Mouse (Mus musculus) spleen, adult 12 weeks (tissue): ENCODE measurements around the gene 1700023F06Rik.

Experiments
- DNase-seq: peaks from one replicate; pipeline ENCODE4 v3.0.0; 2022; ENCODE audit warnings: low spot score

Gene 1700023F06Rik

GRCm38 (mm10) chr11:103181349-103181748 is 27.0 kb downstream of the 1700023F06Rik start:
- DNase-seq: no peak

GRCm38 (mm10) chr11:103180426-103180825 is 27.9 kb downstream of the 1700023F06Rik start:
- DNase-seq: no peak

GRCm38 (mm10) chr11:103178748-103179147 is 29.6 kb downstream of the 1700023F06Rik start:
- no peak for DNase-seq

GRCm38 (mm10) chr11:103177815-103178485 is 30.4 kb downstream of the 1700023F06Rik start:
- no peak for DNase-seq

- no peak for DNase-seq
These were observed 31.1 kb downstream of the 1700023F06Rik start for GRCm38 (mm10) chr11:103177216-103177615.

- no peak for DNase-seq
These were observed 31.8 kb downstream of the 1700023F06Rik start for GRCm38 (mm10) chr11:103176510-103176909.

- DNase-seq: no peak
These were observed 32.5 kb downstream of the 1700023F06Rik start for GRCm38 (mm10) chr11:103175688-103176442.

- peak; percentile 71 for DNase-seq
These were observed 33.4 kb downstream of the 1700023F06Rik start for GRCm38 (mm10) chr11:103174891-103175391.

GRCm38 (mm10) chr11:103174411-103174832 is 33.9 kb downstream of the 1700023F06Rik start:
- DNase-seq: no peak

GRCm38 (mm10) chr11:103173771-103174344 is 34.5 kb downstream of the 1700023F06Rik start:
- no peak for DNase-seq

- no peak for DNase-seq
These were observed 35.2 kb downstream of the 1700023F06Rik start for GRCm38 (mm10) chr11:103173041-103173770.

GRCm38 (mm10) chr11:103172392-103173040 is 35.8 kb downstream of the 1700023F06Rik start:
- DNase-seq: no peak

GRCm38 (mm10) chr11:103171703-103172391 is 36.5 kb downstream of the 1700023F06Rik start:
- DNase-seq: no peak

- DNase-seq: no peak
These were observed 37.1 kb downstream of the 1700023F06Rik start for GRCm38 (mm10) chr11:103171286-103171620.

- DNase-seq: no peak
These were observed 37.7 kb downstream of the 1700023F06Rik start, which contains the start of gene Fmnl1 for GRCm38 (mm10) chr11:103170494-103171285. TSS of gene Fmnl1 (plus strand) at chr11:103171107.

GRCm38 (mm10) chr11:103170111-103170493 is 38.3 kb downstream of the 1700023F06Rik start:
- no peak for DNase-seq

- DNase-seq: no peak
These were observed 38.7 kb downstream of the 1700023F06Rik start for GRCm38 (mm10) chr11:103169664-103170063.

- DNase-seq: peak; percentile 51
These were observed 39.5 kb downstream of the 1700023F06Rik start for GRCm38 (mm10) chr11:103168690-103169390.

- no peak for DNase-seq
These were observed 44.0 kb downstream of the 1700023F06Rik start for GRCm38 (mm10) chr11:103164391-103164790.
